Mouse (Mus musculus): ENCODE results near the gene Cmtm8. TPM values are rescaled to one million over a fixed set of nuclear protein-coding genes. Genes with fewer than 3 reads are reported as not detected.

Cmtm8 gene
- polyA plus RNA-seq, 1 experiment, result not detected

GRCm38 (mm10) chr9:114828377-114828776 is 15.6 kb downstream of the Cmtm8 start:
- H3K79me2 ChIP-seq (ENCODE audit: control insufficient read depth, insufficient read depth), result no peaks in the 10 kb centered on the region
- no peak overlapping the region for H3K4me2 ChIP-seq (ENCODE audit: low read depth)
- H3ac ChIP-seq (ENCODE audit: control insufficient read depth, insufficient read length), result no peak overlapping the region
- H3K36me3 ChIP-seq (ENCODE audit: control insufficient read depth, insufficient read depth), result no peaks in the 10 kb centered on the region
- no peak overlapping the region for H3K4me3 ChIP-seq
- TF ChIP-seq POLR2AphosphoS2 (IDR thresholded peaks at IDR 0.05; ENCODE audit: insufficient read length, low read depth), result no peak
- TF ChIP-seq MAX (IDR thresholded peaks at IDR 0.05; ENCODE audit: low read depth), result no peak
- TF ChIP-seq POLR2A (IDR thresholded peaks at IDR 0.05; ENCODE audit: insufficient read length, low read depth), result no peak
- TF ChIP-seq E2F4 (IDR thresholded peaks at IDR 0.05; ENCODE audit: insufficient read depth), result no peak
- no peak for TF ChIP-seq CEBPB (IDR thresholded peaks at IDR 0.05; ENCODE audit: insufficient read depth, poor library complexity, severe bottlenecking)
- no peak for TF ChIP-seq TCF12 (IDR thresholded peaks at IDR 0.05; ENCODE audit: insufficient read depth, poor library complexity, severe bottlenecking)
- TF ChIP-seq MYOG (IDR thresholded peaks at IDR 0.05; ENCODE audit: control insufficient read depth in 1 of 3, insufficient read depth in 1 of 3, insufficient read length in 2 of 3, low read depth in 2 of 3), result no peak
- TF ChIP-seq USF1 (IDR thresholded peaks at IDR 0.05; ENCODE audit: low read depth), result no peak
- TF ChIP-seq TCF3 (IDR thresholded peaks at IDR 0.05; ENCODE audit: insufficient read length, low read depth), result no peak
- no peak for TF ChIP-seq SRF (IDR thresholded peaks at IDR 0.05; ENCODE audit: control insufficient read depth, insufficient read length, low read depth)
- H3K27me3 ChIP-seq (ENCODE audit: control insufficient read depth, insufficient read depth, insufficient read length), result peaks cover 13% of the 10 kb centered on the region

- Histone ChIP-seq H3K79me2 (ENCODE audit: control insufficient read depth, insufficient read depth) (no peaks in the 10 kb centered on the region), H3ac (ENCODE audit: control insufficient read depth, insufficient read length) (no peak overlapping the region), H3K4me3 (no peak overlapping the region), H3K27me3 (ENCODE audit: control insufficient read depth, insufficient read depth, insufficient read length) (peaks cover 12% of the 10 kb centered on the region), H3K36me3 (ENCODE audit: control insufficient read depth, insufficient read depth) (no peaks in the 10 kb centered on the region), H3K4me2 (ENCODE audit: low read depth) (no peak overlapping the region)
- TF ChIP-seq MYOG (IDR thresholded peaks at IDR 0.05; ENCODE audit: control insufficient read depth in 1 of 3, insufficient read depth in 1 of 3, insufficient read length in 2 of 3, low read depth in 2 of 3) (no peak), USF1 (IDR thresholded peaks at IDR 0.05; ENCODE audit: low read depth) (no peak)
Observed at GRCm38 (mm10) chr9:114827242-114827852, 16.6 kb downstream of the Cmtm8 start.

DNA sequence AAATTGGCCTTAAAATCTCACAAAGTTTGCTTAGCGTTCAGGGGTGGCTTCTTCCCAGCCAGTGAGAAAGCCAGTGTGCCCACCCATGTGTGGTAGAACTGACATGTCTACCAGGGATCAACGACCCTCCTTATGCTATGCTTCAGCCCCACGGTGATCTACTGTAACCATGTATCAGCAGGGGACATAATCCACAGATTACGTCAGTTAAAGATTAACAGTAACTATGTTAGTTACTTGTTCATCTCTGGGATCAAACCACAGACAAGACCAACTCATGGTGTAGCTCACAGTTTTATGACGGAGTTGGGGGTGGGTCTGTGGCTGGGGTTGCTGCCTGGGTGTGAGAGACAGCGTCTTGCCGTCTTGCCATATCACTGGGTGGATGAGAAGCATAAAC is 19.8 kb downstream of the Cmtm8 start:
- H3K36me3 ChIP-seq (ENCODE audit: control insufficient read depth, insufficient read depth), result no peaks in the 10 kb centered on the region
- H3K27me3 ChIP-seq (ENCODE audit: control insufficient read depth, insufficient read depth, insufficient read length), result no peaks in the 10 kb centered on the region
- TF ChIP-seq TCF3 (IDR thresholded peaks at IDR 0.05; ENCODE audit: insufficient read length, low read depth) (no peak), MYOD1 (IDR thresholded peaks at IDR 0.05; ENCODE audit: control insufficient read depth in 1 of 3, insufficient read length in 2 of 3, low read depth in 2 of 3) (no peak), REST (IDR thresholded peaks at IDR 0.05; ENCODE audit: insufficient read depth, insufficient read length) (no peak), SRF (IDR thresholded peaks at IDR 0.05; ENCODE audit: control insufficient read depth, insufficient read length, low read depth) (no peak), TCF12 (IDR thresholded peaks at IDR 0.05; ENCODE audit: insufficient read depth, poor library complexity, severe bottlenecking) (no peak), POLR2AphosphoS2 (IDR thresholded peaks at IDR 0.05; ENCODE audit: insufficient read length, low read depth) (no peak), E2F4 (IDR thresholded peaks at IDR 0.05; ENCODE audit: insufficient read depth) (no peak), POLR2A (IDR thresholded peaks at IDR 0.05; ENCODE audit: insufficient read length, low read depth) (no peak), CEBPB (IDR thresholded peaks at IDR 0.05; ENCODE audit: insufficient read depth, poor library complexity, severe bottlenecking) (no peak), MAX (IDR thresholded peaks at IDR 0.05; ENCODE audit: low read depth) (no peak), MYOG (IDR thresholded peaks at IDR 0.05; ENCODE audit: control insufficient read depth in 1 of 3, insufficient read depth in 1 of 3, insufficient read length in 2 of 3, low read depth in 2 of 3) (no peak), USF1 (IDR thresholded peaks at IDR 0.05; ENCODE audit: low read depth) (no peak)
- H3K79me2 ChIP-seq (ENCODE audit: control insufficient read depth, insufficient read depth), result no peaks in the 10 kb centered on the region
- H3K4me2 ChIP-seq (ENCODE audit: low read depth), result no peak overlapping the region
- H3K4me3 ChIP-seq, result no peak overlapping the region
- no peak overlapping the region for H3ac ChIP-seq (ENCODE audit: control insufficient read depth, insufficient read length)

GRCm38 (mm10) chr9:114821548-114822289 is 22.2 kb downstream of the Cmtm8 start:
- no peaks in the 10 kb centered on the region for H3K27me3 ChIP-seq (ENCODE audit: control insufficient read depth, insufficient read depth, insufficient read length)
- no peaks in the 10 kb centered on the region for H3K79me2 ChIP-seq (ENCODE audit: control insufficient read depth, insufficient read depth)
- no peak overlapping the region for H3K4me3 ChIP-seq
- no peaks in the 10 kb centered on the region for H3K36me3 ChIP-seq (ENCODE audit: control insufficient read depth, insufficient read depth)
- no peak overlapping the region for H3K4me2 ChIP-seq (ENCODE audit: low read depth)
- TF ChIP-seq REST (IDR thresholded peaks at IDR 0.05; ENCODE audit: insufficient read depth, insufficient read length) (no peak), TCF12 (IDR thresholded peaks at IDR 0.05; ENCODE audit: insufficient read depth, poor library complexity, severe bottlenecking) (no peak), POLR2AphosphoS2 (IDR thresholded peaks at IDR 0.05; ENCODE audit: insufficient read length, low read depth) (no peak), TCF3 (IDR thresholded peaks at IDR 0.05; ENCODE audit: insufficient read length, low read depth) (no peak), MAX (IDR thresholded peaks at IDR 0.05; ENCODE audit: low read depth) (no peak), USF1 (IDR thresholded peaks at IDR 0.05; ENCODE audit: low read depth) (no peak), POLR2A (IDR thresholded peaks at IDR 0.05; ENCODE audit: insufficient read length, low read depth) (no peak), MYOD1 (IDR thresholded peaks at IDR 0.05; ENCODE audit: control insufficient read depth in 1 of 3, insufficient read length in 2 of 3, low read depth in 2 of 3) (no peak), MYOG (IDR thresholded peaks at IDR 0.05; ENCODE audit: control insufficient read depth in 1 of 3, insufficient read depth in 1 of 3, insufficient read length in 2 of 3, low read depth in 2 of 3) (no peak), SRF (IDR thresholded peaks at IDR 0.05; ENCODE audit: control insufficient read depth, insufficient read length, low read depth) (no peak), E2F4 (IDR thresholded peaks at IDR 0.05; ENCODE audit: insufficient read depth) (no peak), CEBPB (IDR thresholded peaks at IDR 0.05; ENCODE audit: insufficient read depth, poor library complexity, severe bottlenecking) (no peak)
- H3ac ChIP-seq (ENCODE audit: control insufficient read depth, insufficient read length), result no peak overlapping the region
